Mouse (Mus musculus) CH12.LX (cell line): ENCODE data around the gene Alyref.

Experiments
- CHD1 ChIP-seq: IDR thresholded peaks from 2 replicates; pipeline ENCODE4 v1.6.1; 2012; ENCODE audit warnings: low read depth, low read length, improper control_type of control experiment, inconsistent platforms
- CHD2 ChIP-seq: IDR thresholded peaks from 2 replicates; pipeline ENCODE4 v1.6.1; 2011; ENCODE audit warnings: low read length, improper control_type of control experiment
- CTCF ChIP-seq, 2 experiments: IDR thresholded peaks in 1 of 2; conservative IDR thresholded peaks in 1 of 2; 2 replicates each; pipeline ENCODE4 v1.5.1; 2011 to 2012; ENCODE audit warnings: low read depth in 2 of 2, low read length in 2 of 2, improper control_type of control experiment in 1 of 2, inconsistent platforms in 1 of 2, mild to moderate bottlenecking in 1 of 2, moderate library complexity in 1 of 2
- EP300 ChIP-seq: IDR thresholded peaks from 2 replicates; pipeline ENCODE4 v1.6.1; 2011; ENCODE audit warnings: low read length, improper control_type of control experiment
- POLR2A ChIP-seq: IDR thresholded peaks from 2 replicates; pipeline ENCODE4 v1.6.1; 2011; ENCODE audit warnings: low read depth, mild to moderate bottlenecking, improper control_type of control experiment, low read length
- TBP ChIP-seq: conservative IDR thresholded peaks from 2 replicates; pipeline ENCODE4 v1.6.1; 2011; ENCODE audit warnings: low read depth, low read length, improper control_type of control experiment
- TCF12 ChIP-seq: IDR thresholded peaks from 2 replicates; pipeline ENCODE4 v1.6.1; 2014; ENCODE audit warnings: low read depth, mild to moderate bottlenecking, inconsistent platforms, low read length, improper control_type of control experiment
- UBTF ChIP-seq: IDR thresholded peaks from 2 replicates; pipeline ENCODE4 v1.6.1; 2012; ENCODE audit warnings: low read depth, mild to moderate bottlenecking, inconsistent platforms, low read length, improper control_type of control experiment, moderate library complexity
- USF2 ChIP-seq: conservative IDR thresholded peaks from 2 replicates; pipeline ENCODE4 v1.6.1; 2011; ENCODE audit warnings: low read depth, low read length, improper control_type of control experiment
- ZC3H11A ChIP-seq: IDR thresholded peaks from 2 replicates; pipeline ENCODE4 v1.6.1; 2012; ENCODE audit warnings: low read depth, mild to moderate bottlenecking, inconsistent platforms, low read length, improper control_type of control experiment

DNA sequence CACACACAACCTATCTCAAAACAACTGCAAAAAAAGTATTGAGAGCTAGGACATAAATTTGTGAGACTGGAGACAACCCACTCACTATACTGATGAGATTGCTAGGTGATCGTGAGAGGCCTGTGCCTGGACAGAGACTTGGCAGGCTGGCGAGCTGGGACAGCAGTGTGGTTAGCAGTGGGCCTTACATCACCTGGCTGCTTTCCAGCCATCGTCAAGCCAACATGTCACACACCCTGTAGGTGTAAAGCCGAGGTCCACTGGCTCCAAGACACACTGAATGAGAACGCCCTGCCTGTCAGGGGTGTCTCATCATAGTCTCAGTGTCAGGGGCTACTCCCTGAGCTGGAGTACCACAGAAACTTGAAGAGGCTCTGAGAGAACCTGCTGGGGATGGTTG, 45.4 kb downstream of the Alyref start:
- TF ChIP-seq ZC3H11A (no peak), TBP (no peak), EP300 (no peak), CTCF (conservative IDR thresholded peaks at IDR 0.05 in 1 of 2, IDR thresholded peaks at IDR 0.05 in 1 of 2; ENCODE audit: low read depth in 2 of 2, low read length in 2 of 2) (no peak), UBTF (no peak), CHD2 (no peak), USF2 (no peak), TCF12 (no peak), POLR2A (no peak), CHD1 (no peak)
